In genomic region chr2:131912526-131913258, GRCm38 (mm10) we compare ENCODE assay signal across 16 mouse cellular contexts. TPM values are rescaled to one million over a fixed set of nuclear protein-coding genes. Genes with fewer than 3 reads are reported as not detected.
DNase-seq lines count a peak whose midpoint lies in the region; ATAC-seq and TF ChIP-seq lines count a peak whose summit lies in the region.
"Had no signal": no experiment of that assay in that cellular context is flagged by ENCODE, and none has a peak within 500 bp of the region (broad histone marks: within the 10 kb centered on the region; RNA-seq: fewer than 3 reads in every experiment).

No protein-coding gene starts in this region.

- H3K4me2 ChIP-seq in forebrain, embryonic 12.5 days: peak overlapping the region; percentile 66; the same call in 1 of the 2 replicates
- peak overlapping the region; percentile 54 for H3K4me2 ChIP-seq in forebrain, embryonic 15.5 days (replicated peaks)
- H3K4me2 ChIP-seq in midbrain, embryonic 16.5 days (ENCODE audit: low read length): peak overlapping the region; percentile 80

- ATAC-seq in forebrain, embryonic 12.5 days (ENCODE audit: low FRiP score): no peak
- ATAC-seq in forebrain, embryonic 15.5 days (replicated peaks): no peak
- no peak for ATAC-seq in midbrain, embryonic 16.5 days

- no peak overlapping the region for H3K9ac ChIP-seq in forebrain, embryonic 12.5 days
- no peak overlapping the region for H3K9ac ChIP-seq in forebrain, embryonic 15.5 days (replicated peaks)
- no peak overlapping the region for H3K9ac ChIP-seq in midbrain, embryonic 16.5 days (ENCODE audit: low read depth, low read length)

- no peak overlapping the region for H3K4me3 ChIP-seq in forebrain, embryonic 12.5 days (replicated peaks)
- no peak overlapping the region for H3K4me3 ChIP-seq in forebrain, embryonic 10.5 days
- peak overlapping the region; percentile 87 for H3K4me3 ChIP-seq in layer of hippocampus, adult 2 months
- H3K4me3 ChIP-seq in forebrain, embryonic 15.5 days: peak overlapping the region; percentile 94
- H3K4me3 ChIP-seq in midbrain, embryonic 16.5 days (ENCODE audit: low read depth, low read length): no peak overlapping the region
- H3K4me3 ChIP-seq: megakaryocyte, embryonic 14.5 days had no signal

- H3K4me1 ChIP-seq in forebrain, embryonic 12.5 days: peaks cover 25% of the 10 kb centered on the region
- H3K4me1 ChIP-seq in forebrain, embryonic 10.5 days: peaks cover 35% of the 10 kb centered on the region
- H3K4me1 ChIP-seq in forebrain, embryonic 15.5 days: peaks cover 44% of the 10 kb centered on the region
- H3K4me1 ChIP-seq in midbrain, embryonic 16.5 days (ENCODE audit: control insufficient read depth, insufficient read depth, low read length): peaks cover 37% of the 10 kb centered on the region

- intact Hi-C loops in left cerebral cortex, postnatal 36 days (cut with DNase I): loop anchor here (5.0 kb wide), 2 partner anchors 35 to 65 kb away; no protein-coding TSS in a partner anchor

- peaks cover 3% of the 10 kb centered on the region; the same call in 1 of the 2 replicates for H3K36me3 ChIP-seq in forebrain, embryonic 12.5 days (replicated peaks)
- peaks cover 3% of the 10 kb centered on the region for H3K36me3 ChIP-seq in forebrain, embryonic 10.5 days (replicated peaks)
- H3K36me3 ChIP-seq in forebrain, embryonic 15.5 days: peaks cover 21% of the 10 kb centered on the region
- H3K36me3 ChIP-seq in midbrain, embryonic 16.5 days (ENCODE audit: control insufficient read depth, insufficient read depth, low read length): peaks cover 15% of the 10 kb centered on the region

- no peaks in the 10 kb centered on the region for H3K9me3 ChIP-seq in forebrain, embryonic 12.5 days
- H3K9me3 ChIP-seq in forebrain, embryonic 10.5 days: no peaks in the 10 kb centered on the region
- no peaks in the 10 kb centered on the region for H3K9me3 ChIP-seq in forebrain, embryonic 15.5 days
- H3K9me3 ChIP-seq in midbrain, embryonic 16.5 days (replicated peaks; ENCODE audit: control insufficient read depth, low read length, poor library complexity, severe bottlenecking): no peaks in the 10 kb centered on the region; the same call in 1 of the 2 replicates
- H3K9me3 ChIP-seq: megakaryocyte, embryonic 14.5 days had no signal

- no peak overlapping the region for H3K27ac ChIP-seq in forebrain, embryonic 12.5 days
- H3K27ac ChIP-seq in forebrain, embryonic 10.5 days: no peak overlapping the region
- H3K27ac ChIP-seq in layer of hippocampus, adult 2 months: peak overlapping the region; percentile 98
- H3K27ac ChIP-seq in forebrain, embryonic 15.5 days (replicated peaks): no peak overlapping the region
- no peak overlapping the region for H3K27ac ChIP-seq in midbrain, embryonic 16.5 days (ENCODE audit: low read length)

- WGBS in forebrain, embryonic 12.5 days: 86% methylated on average over 8 of the region's 8 CpGs
- 78% methylated on average over 8 of the region's 8 CpGs for WGBS in forebrain, embryonic 10.5 days
- 87% methylated on average over 8 of the region's 8 CpGs for WGBS in forebrain, embryonic 15.5 days
- 83% methylated on average over 8 of the region's 8 CpGs for WGBS in midbrain, embryonic 16.5 days

- DNase-seq in forebrain, embryonic 10.5 days (ENCODE audit: extremely low spot score, low spot score): no peak
- no peak for DNase-seq in layer of hippocampus, adult 2 months (ENCODE audit: low spot score in 2 of 2)
- DNase-seq in layer of hippocampus, adult 9-11 months: no peak
- DNase-seq in adrenal gland, postnatal 25 days: no peak
- DNase-seq in left cerebral cortex, postnatal 36 days (ENCODE audit: low spot score in 2 of 2): no peak
- DNase-seq: embryo, embryonic 11 days; heart, postnatal 36 days; left cerebral cortex, postnatal 4 days; lung, adult 18-20 months had no signal

- TF ChIP-seq CTCF in layer of hippocampus, adult 2 months (conservative IDR thresholded peaks at IDR 0.05): no peak

- 0 out of 2 replicates have a peak, but pooled peaks cover 4% of the 10 kb centered on the region for H3K27me3 ChIP-seq in forebrain, embryonic 12.5 days
- H3K27me3 ChIP-seq in forebrain, embryonic 10.5 days (ENCODE audit: poor library complexity, severe bottlenecking): peaks cover 31% of the 10 kb centered on the region
- no peaks in the 10 kb centered on the region for H3K27me3 ChIP-seq in forebrain, embryonic 15.5 days
- no peaks in the 10 kb centered on the region for H3K27me3 ChIP-seq in midbrain, embryonic 16.5 days (ENCODE audit: control insufficient read depth, insufficient read depth, low read depth, low read length)
- H3K27me3 ChIP-seq: megakaryocyte, embryonic 14.5 days had no signal

RNA-seq across cellular contexts. Expression of gene Prn, which starts 2.9 kb away (rescaled TPM):
- polyA plus RNA-seq in forebrain, embryonic 12.5 days (2016; fragmentation: Nextera tagmentation; extraction: Ambion mirVana): not detected in 2 replicates
- not detected in 2 replicates for polyA plus RNA-seq in forebrain, embryonic 10.5 days (2016; fragmentation: Nextera tagmentation; extraction: Ambion mirVana)
- not detected for total RNA-seq in layer of hippocampus, adult 2 months (2021)
- polyA plus RNA-seq in forebrain, embryonic 15.5 days (2015; fragmentation: Nextera tagmentation; extraction: Ambion mirVana): 0.22 TPM in 1 of 2 replicates, not detected in the other
- not detected in 2 replicates for polyA plus RNA-seq in midbrain, embryonic 16.5 days (2015; fragmentation: Nextera tagmentation; extraction: Ambion mirVana)
- total RNA-seq in adrenal gland, postnatal 25 days (2021): 0.24 TPM in 1 of 2 replicates, not detected in the other
- total RNA-seq in left cerebral cortex, postnatal 36 days (2021): under 1 TPM in 1 of 2 experiments, not detected in 1; 0.35 TPM
- polyA plus RNA-seq: gonadal fat pad, adult 2 months; stomach, embryonic 16.5 days; urinary bladder, adult 2 months had no signal

RNA-seq across cellular contexts. Expression of gene Prnp, which starts 3.0 kb away (rescaled TPM):
- 66.4 and 67.7 TPM in 2 replicates for polyA plus RNA-seq in forebrain, embryonic 12.5 days (2016; fragmentation: Nextera tagmentation; extraction: Ambion mirVana)
- 19.6 and 23.2 TPM in 2 replicates for polyA plus RNA-seq in forebrain, embryonic 10.5 days (2016; fragmentation: Nextera tagmentation; extraction: Ambion mirVana)
- 100 to 1,000 TPM; 984 to 990 TPM for total RNA-seq in layer of hippocampus, adult 2 months (2021)
- polyA plus RNA-seq in forebrain, embryonic 15.5 days (2015; fragmentation: Nextera tagmentation; extraction: Ambion mirVana): 168 and 184 TPM in 2 replicates
- polyA plus RNA-seq in midbrain, embryonic 16.5 days (2015; fragmentation: Nextera tagmentation; extraction: Ambion mirVana): 177 and 194 TPM in 2 replicates
- total RNA-seq in adrenal gland, postnatal 25 days (2021): 72.9 and 75.5 TPM in 2 replicates
- total RNA-seq in left cerebral cortex, postnatal 36 days (2021): 100 to 1,000 TPM; 729 to 811 TPM

RNA-seq across cellular contexts. Expression of gene Prnd, which starts 38.0 kb away (rescaled TPM):
- polyA plus RNA-seq in forebrain, embryonic 12.5 days (2016; fragmentation: Nextera tagmentation; extraction: Ambion mirVana): 7.0 and 7.3 TPM in 2 replicates
- polyA plus RNA-seq in forebrain, embryonic 10.5 days (2016; fragmentation: Nextera tagmentation; extraction: Ambion mirVana): 3.9 and 4.2 TPM in 2 replicates
- total RNA-seq in layer of hippocampus, adult 2 months (2021): not detected
- 10.0 and 12.4 TPM in 2 replicates for polyA plus RNA-seq in forebrain, embryonic 15.5 days (2015; fragmentation: Nextera tagmentation; extraction: Ambion mirVana)
- polyA plus RNA-seq in midbrain, embryonic 16.5 days (2015; fragmentation: Nextera tagmentation; extraction: Ambion mirVana): 8.0 and 10.7 TPM in 2 replicates
- total RNA-seq in adrenal gland, postnatal 25 days (2021): not detected in 2 replicates
- under 1 TPM in 1 of 2 experiments, not detected in 1; 0.20 TPM for total RNA-seq in left cerebral cortex, postnatal 36 days (2021)

RNA-seq across cellular contexts. Expression of gene Erv3, which starts 53.1 kb away (rescaled TPM):
- polyA plus RNA-seq in forebrain, embryonic 12.5 days (2016; fragmentation: Nextera tagmentation; extraction: Ambion mirVana): not detected in 2 replicates
- polyA plus RNA-seq in forebrain, embryonic 10.5 days (2016; fragmentation: Nextera tagmentation; extraction: Ambion mirVana): not detected in 2 replicates
- under 1 TPM in 1 of 2 experiments, not detected in 1; 0.12 TPM for total RNA-seq in layer of hippocampus, adult 2 months (2021)
- not detected in 2 replicates for polyA plus RNA-seq in forebrain, embryonic 15.5 days (2015; fragmentation: Nextera tagmentation; extraction: Ambion mirVana)
- 0.06 TPM in 1 of 2 replicates, not detected in the other for polyA plus RNA-seq in midbrain, embryonic 16.5 days (2015; fragmentation: Nextera tagmentation; extraction: Ambion mirVana)
- total RNA-seq in adrenal gland, postnatal 25 days (2021): not detected in 2 replicates
- under 1 TPM; 0.15 to 0.23 TPM for total RNA-seq in left cerebral cortex, postnatal 36 days (2021)
- total RNA-seq: heart, postnatal 36 days; left cerebral cortex, postnatal 4 days had no signal
- polyA plus RNA-seq: stomach, embryonic 16.5 days had no signal

Comparison
In these comparisons a context has a peak if more than half of its experiments do, and no peak if none do; other contexts are left out.
1. H3K4me3 ChIP-seq: peak in layer of hippocampus, adult 2 months (single experiment) and forebrain, embryonic 15.5 days (single experiment); none in forebrain, embryonic 12.5 days (single experiment), forebrain, embryonic 10.5 days (single experiment) and midbrain, embryonic 16.5 days (single experiment).
2. Peak in every context shown above with its lines, with median percentiles within 50 percentile points of each other: H3K4me2 ChIP-seq.